Mouse (Mus musculus) G1E (cell line): ENCODE measurements at regions not wholly inside any gene's neighbourhood (a gene's known extent, or its start where the extent isn't known, plus 50 kb on each side); places are given as distances from the start of the nearest gene placed in this dataset.

Source experiments
- ATAC-seq: 2 replicates; pipeline ENCODE4 v1.8.0; 2016; ENCODE audit warnings: mild to moderate bottlenecking; ENCODE audit not compliant: insufficient number of reproducible peaks, poor library complexity, low FRiP score, severe bottlenecking; ENCODE audit errors: extremely low read depth
- DNase-seq: peaks from one replicate; pipeline ENCODE4 v3.0.0; 2012; ENCODE audit warnings: low spot score
- H3K27me3 ChIP-seq: 2 replicates; pipeline ENCODE4 v1.6.1; 2012; ENCODE audit warnings: mild to moderate bottlenecking, low read length, inconsistent platforms; ENCODE audit not compliant: insufficient read depth
- H3K36me3 ChIP-seq: replicated peaks from 2 replicates; pipeline ENCODE3; 2012; ENCODE audit warnings: mild to moderate bottlenecking, inconsistent platforms
- H3K4me1 ChIP-seq: 2 replicates; pipeline ENCODE4 v1.6.1; 2012; ENCODE audit warnings: low read depth, low read length, inconsistent platforms, mixed read lengths; ENCODE audit not compliant: insufficient read depth
- H3K4me3 ChIP-seq: 2 replicates; pipeline ENCODE4 v1.5.1; 2012; ENCODE audit warnings: low read depth, mild to moderate bottlenecking, inconsistent platforms, low read length, moderate library complexity, mixed read lengths
- H3K9me3 ChIP-seq: replicated peaks from 2 replicates; pipeline ENCODE4 v1.6.1; 2012; ENCODE audit warnings: inconsistent platforms
- CTCF ChIP-seq: IDR thresholded peaks from 2 replicates; pipeline ENCODE4 v1.5.1; 2012; ENCODE audit warnings: low read depth, low read length, inconsistent platforms, mixed read lengths
- GATA1 ChIP-seq: IDR thresholded peaks from 2 replicates; pipeline ENCODE4 v1.6.1; 2012; ENCODE audit warnings: borderline replicate concordance, low read length, inconsistent platforms, mixed read lengths
- GATA2 ChIP-seq: IDR thresholded peaks from 2 replicates; pipeline ENCODE4 v1.6.1; 2012; ENCODE audit warnings: low read depth, low read length, inconsistent platforms, borderline replicate concordance
- POLR2AphosphoS5 ChIP-seq: IDR thresholded peaks from 2 replicates; pipeline ENCODE4 v1.6.1; 2012; ENCODE audit warnings: low read depth, low read length, inconsistent platforms; ENCODE audit not compliant: insufficient replicate concordance
- TAL1 ChIP-seq: conservative IDR thresholded peaks from 2 replicates; pipeline ENCODE4 v1.6.1; 2012; ENCODE audit warnings: low read depth, low read length, inconsistent platforms, mixed read lengths

GRCm38 (mm10) chr1:161602150-161602549 lies 107.7 kb downstream of the Tnfsf18 start:
- no peak for DNase-seq

GRCm38 (mm10) chr1:161601167-161601566 lies 106.7 kb downstream of the Tnfsf18 start:
- no peaks in the 10 kb centered on the region for H3K36me3 ChIP-seq
- no peak for ATAC-seq
- no peak overlapping the region for H3K4me3 ChIP-seq
- DNase-seq, result no peak
- H3K4me1 ChIP-seq, result no peaks in the 10 kb centered on the region
- H3K9me3 ChIP-seq, result no peaks in the 10 kb centered on the region
- no peaks in the 10 kb centered on the region for H3K27me3 ChIP-seq
- TF ChIP-seq TAL1 (no peak), POLR2AphosphoS5 (no peak)

More at GRCm38 (mm10) chr1:161602150-161602549, 107.7 kb downstream of the Tnfsf18 start:
- TF ChIP-seq POLR2AphosphoS5 (no peak), CTCF (no peak), GATA1 (no peak), TAL1 (no peak), GATA2 (no peak)
- no peak for ATAC-seq
- Histone ChIP-seq H3K27me3 (no peaks in the 10 kb centered on the region), H3K4me1 (no peaks in the 10 kb centered on the region), H3K4me3 (no peak overlapping the region), H3K9me3 (no peaks in the 10 kb centered on the region), H3K36me3 (no peaks in the 10 kb centered on the region)

- H3K9me3 ChIP-seq, result no peaks in the 10 kb centered on the region
- no peaks in the 10 kb centered on the region for H3K36me3 ChIP-seq
- no peak for DNase-seq
- H3K4me1 ChIP-seq, result no peaks in the 10 kb centered on the region
- no peak for ATAC-seq
- no peak overlapping the region for H3K4me3 ChIP-seq
- no peaks in the 10 kb centered on the region for H3K27me3 ChIP-seq
- TF ChIP-seq GATA2, result no peak
- TF ChIP-seq POLR2AphosphoS5, result no peak
- TF ChIP-seq CTCF, result no peak
- no peak for TF ChIP-seq TAL1
- no peak for TF ChIP-seq GATA1
These were observed 103.7 kb downstream of the Tnfsf18 start for GRCm38 (mm10) chr1:161598167-161598566.

- TF ChIP-seq CTCF, result no peak
- TF ChIP-seq TAL1, result no peak
- TF ChIP-seq POLR2AphosphoS5, result no peak
- no peak for TF ChIP-seq GATA1
- no peak for TF ChIP-seq GATA2
- no peak for ATAC-seq
- H3K27me3 ChIP-seq, result peaks cover 11% of the 10 kb centered on the region
- no peak for DNase-seq
- no peak overlapping the region for H3K4me3 ChIP-seq
- H3K9me3 ChIP-seq, result no peaks in the 10 kb centered on the region
- H3K4me1 ChIP-seq, result no peaks in the 10 kb centered on the region
- H3K36me3 ChIP-seq, result no peaks in the 10 kb centered on the region
These were observed 82.1 kb downstream of the Tnfsf18 start for GRCm38 (mm10) chr1:161576530-161576929.

- TF ChIP-seq TAL1, result no peak
- TF ChIP-seq GATA1, result no peak
- no peak for TF ChIP-seq CTCF
- TF ChIP-seq POLR2AphosphoS5, result no peak
- TF ChIP-seq GATA2, result no peak
- Histone ChIP-seq H3K4me3 (no peak overlapping the region), H3K27me3 (peaks cover 11% of the 10 kb centered on the region), H3K4me1 (no peaks in the 10 kb centered on the region), H3K36me3 (no peaks in the 10 kb centered on the region), H3K9me3 (no peaks in the 10 kb centered on the region)
- ATAC-seq (no peak), DNase-seq (no peak)
These were observed 81.5 kb downstream of the Tnfsf18 start for GRCm38 (mm10) chr1:161575939-161576338.

GRCm38 (mm10) chr1:161575171-161575570 lies 80.7 kb downstream of the Tnfsf18 start:
- ATAC-seq, result no peak
- H3K36me3 ChIP-seq, result no peaks in the 10 kb centered on the region
- no peak for DNase-seq
- no peaks in the 10 kb centered on the region for H3K4me1 ChIP-seq
- H3K9me3 ChIP-seq, result no peaks in the 10 kb centered on the region
- peaks cover 11% of the 10 kb centered on the region for H3K27me3 ChIP-seq
- TF ChIP-seq POLR2AphosphoS5 (no peak), GATA1 (no peak), GATA2 (no peak), CTCF (no peak), TAL1 (no peak)
- H3K4me3 ChIP-seq, result no peak overlapping the region

GRCm38 (mm10) chr1:161570762-161571161 lies 76.3 kb downstream of the Tnfsf18 start:
- DNase-seq (no peak), ATAC-seq (no peak)
- Histone ChIP-seq H3K36me3 (no peaks in the 10 kb centered on the region), H3K27me3 (peaks cover 5% of the 10 kb centered on the region), H3K4me1 (no peaks in the 10 kb centered on the region), H3K9me3 (no peaks in the 10 kb centered on the region), H3K4me3 (no peak overlapping the region)
- no peak for TF ChIP-seq GATA1
- TF ChIP-seq GATA2, result no peak
- no peak for TF ChIP-seq POLR2AphosphoS5
- no peak for TF ChIP-seq TAL1
- TF ChIP-seq CTCF, result no peak
